Mouse (Mus musculus) myocyte (in vitro differentiated cells): Measurements from ENCODE around the gene Dock2. TPM values are rescaled to one million over a fixed set of nuclear protein-coding genes. Genes with fewer than 3 reads are reported as not detected.

ENCODE experiments used
- H3K27me3 ChIP-seq: one replicate; pipeline ENCODE4 v1.6.1; 2011; ENCODE audit not compliant: control insufficient read depth, insufficient read depth, insufficient read length
- H3K36me3 ChIP-seq: one replicate; pipeline ENCODE4 v1.6.1; 2011; ENCODE audit not compliant: control insufficient read depth, insufficient read depth
- H3K4me2 ChIP-seq: one replicate; pipeline ENCODE4 v1.6.1; 2011; ENCODE audit warnings: low read depth, control low read depth
- H3K4me3 ChIP-seq: one replicate; pipeline ENCODE4 v1.5.1; 2011; ENCODE audit warnings: mild to moderate bottlenecking, control low read depth, moderate library complexity
- H3K79me2 ChIP-seq: one replicate; pipeline ENCODE4 v1.6.1; 2011; ENCODE audit not compliant: control insufficient read depth, insufficient read depth
- H3ac ChIP-seq: one replicate; pipeline ENCODE4 v1.6.1; 2011; ENCODE audit not compliant: control insufficient read depth, insufficient read length
- CEBPB ChIP-seq: IDR thresholded peaks from 2 replicates; pipeline ENCODE4 v1.6.1; 2011; ENCODE audit warnings: mild to moderate bottlenecking, moderate library complexity; ENCODE audit not compliant: poor library complexity, insufficient read depth, severe bottlenecking
- E2F4 ChIP-seq: IDR thresholded peaks from one replicate; pipeline ENCODE4 v1.6.1; 2011; ENCODE audit warnings: mild to moderate bottlenecking, control low read depth, moderate library complexity; ENCODE audit not compliant: insufficient read depth
- MAX ChIP-seq: IDR thresholded peaks from one replicate; pipeline ENCODE4 v1.6.1; 2011; ENCODE audit warnings: low read depth, mild to moderate bottlenecking, control low read depth
- MYOD1 ChIP-seq, 3 experiments: IDR thresholded peaks; one replicate each; pipeline ENCODE4 v1.6.1; 2011; ENCODE audit warnings: control low read depth in 2 of 3, low read depth in 2 of 3, mild to moderate bottlenecking in 2 of 3, moderate library complexity in 1 of 3; ENCODE audit not compliant: insufficient read length in 2 of 3, control insufficient read depth in 1 of 3
- MYOG ChIP-seq, 3 experiments: IDR thresholded peaks; one replicate each; pipeline ENCODE4 v1.6.1; 2011; ENCODE audit warnings: control low read depth in 2 of 3, low read depth in 2 of 3, mild to moderate bottlenecking in 2 of 3; ENCODE audit not compliant: insufficient read length in 2 of 3, control insufficient read depth in 1 of 3, insufficient read depth in 1 of 3
- POLR2A ChIP-seq: IDR thresholded peaks from one replicate; pipeline ENCODE4 v1.6.1; 2011; ENCODE audit warnings: low read depth, mild to moderate bottlenecking, control low read depth, moderate library complexity; ENCODE audit not compliant: insufficient read length
- POLR2AphosphoS2 ChIP-seq: IDR thresholded peaks from one replicate; pipeline ENCODE4 v1.6.1; 2011; ENCODE audit warnings: low read depth, control low read depth; ENCODE audit not compliant: insufficient read length
- REST ChIP-seq: IDR thresholded peaks from one replicate; pipeline ENCODE4 v1.6.1; 2011; ENCODE audit warnings: mild to moderate bottlenecking, control low read depth, moderate library complexity; ENCODE audit not compliant: insufficient read depth, insufficient read length
- SRF ChIP-seq: IDR thresholded peaks from one replicate; pipeline ENCODE4 v1.6.1; 2011; ENCODE audit warnings: low read depth; ENCODE audit not compliant: control insufficient read depth, insufficient read length
- TCF12 ChIP-seq: IDR thresholded peaks from one replicate; pipeline ENCODE4 v1.6.1; 2011; ENCODE audit warnings: mild to moderate bottlenecking, control low read depth; ENCODE audit not compliant: poor library complexity, insufficient read depth, severe bottlenecking
- TCF3 ChIP-seq: IDR thresholded peaks from one replicate; pipeline ENCODE4 v1.6.1; 2011; ENCODE audit warnings: low read depth, control low read depth; ENCODE audit not compliant: insufficient read length
- USF1 ChIP-seq: IDR thresholded peaks from one replicate; pipeline ENCODE4 v1.6.1; 2011; ENCODE audit warnings: low read depth, mild to moderate bottlenecking, control low read depth, moderate library complexity
- polyA plus RNA-seq: library from polyadenylated mRNA; unstranded; fragments of >200 nt; fragmentation: generic; extraction: Trizol; gene quantifications from one replicate; pipeline ENCODE4 v1.2.1, GENCODE M21; 2012; ENCODE audit warnings: missing spikeins

Dock2 gene
- polyA plus RNA-seq, 1 experiment: not detected

GRCm38 (mm10) chr11:34492223-34492622 is 291.5 kb downstream of the Dock2 start:
- TF ChIP-seq CEBPB: no peak
- no peak for TF ChIP-seq USF1
- no peak for TF ChIP-seq MYOD1 (IDR thresholded peaks at IDR 0.05; ENCODE audit: control insufficient read depth in 1 of 3, insufficient read length in 2 of 3, low read depth in 2 of 3)
- no peak for TF ChIP-seq MYOG (IDR thresholded peaks at IDR 0.05; ENCODE audit: control insufficient read depth in 1 of 3, insufficient read depth in 1 of 3, insufficient read length in 2 of 3, low read depth in 2 of 3)
- TF ChIP-seq TCF3: no peak
- H3K79me2 ChIP-seq: no peaks in the 10 kb centered on the region

DNA sequence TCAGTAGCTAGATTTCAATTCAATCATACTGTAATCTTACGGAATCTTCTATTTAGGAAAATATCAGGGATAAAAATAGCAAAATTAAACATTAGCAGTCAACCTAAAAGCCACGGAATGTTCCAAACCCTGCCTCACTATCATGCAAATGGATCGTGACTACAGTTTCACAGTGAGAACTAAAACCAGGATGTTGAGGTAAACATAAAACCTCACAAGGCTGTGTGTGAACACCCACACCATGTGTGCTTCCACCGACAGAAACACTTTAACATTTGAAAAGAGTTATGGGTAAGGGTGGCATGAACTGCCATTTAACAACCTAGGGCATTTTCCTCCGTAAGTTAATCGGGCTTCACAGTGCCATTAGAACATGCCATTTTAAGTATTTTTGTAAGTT is 294.1 kb downstream of the Dock2 start:
- Histone ChIP-seq H3K4me3 (no peak overlapping the region), H3K79me2 (no peaks in the 10 kb centered on the region), H3K4me2 (no peak overlapping the region), H3ac (no peak overlapping the region), H3K36me3 (no peaks in the 10 kb centered on the region), H3K27me3 (no peaks in the 10 kb centered on the region)
- no peak for TF ChIP-seq TCF12

More at GRCm38 (mm10) chr11:34492223-34492622, 291.5 kb downstream of the Dock2 start:
- Histone ChIP-seq H3ac (no peak overlapping the region), H3K4me3 (no peak overlapping the region), H3K36me3 (no peaks in the 10 kb centered on the region), H3K27me3 (no peaks in the 10 kb centered on the region), H3K4me2 (no peak overlapping the region)

DNA sequence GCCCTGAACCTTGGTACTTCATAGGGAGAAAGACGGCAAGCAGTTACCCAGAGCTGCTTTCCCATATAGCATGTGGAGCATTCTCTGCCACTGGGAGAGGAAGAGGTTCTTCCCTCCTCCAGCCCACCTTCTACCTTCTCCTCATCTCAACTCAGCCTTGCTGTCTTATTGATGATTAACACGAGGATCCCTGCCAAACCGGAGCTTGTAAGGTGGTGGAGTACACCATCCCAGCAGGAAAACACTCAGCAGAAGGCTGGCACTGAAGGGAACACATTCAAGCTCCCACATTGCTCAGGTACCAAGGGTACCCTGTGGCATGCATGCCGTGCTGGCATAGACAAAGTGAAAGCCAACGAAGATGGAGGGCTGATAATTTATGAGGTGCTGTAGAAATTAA is 304.4 kb downstream of the Dock2 start:
- H3K79me2 ChIP-seq: no peaks in the 10 kb centered on the region
- H3K4me3 ChIP-seq: no peak overlapping the region
- no peak overlapping the region for H3K4me2 ChIP-seq
- no peaks in the 10 kb centered on the region for H3K27me3 ChIP-seq
- TF ChIP-seq MYOD1 (IDR thresholded peaks at IDR 0.05; ENCODE audit: control insufficient read depth in 1 of 3, insufficient read length in 2 of 3, low read depth in 2 of 3): no peak
- TF ChIP-seq REST: no peak
- no peak for TF ChIP-seq TCF12
- no peak for TF ChIP-seq TCF3
- TF ChIP-seq USF1: no peak
- TF ChIP-seq MAX: no peak
- no peak for TF ChIP-seq SRF
- TF ChIP-seq E2F4: no peak
- TF ChIP-seq POLR2A: no peak
- no peak for TF ChIP-seq MYOG (IDR thresholded peaks at IDR 0.05; ENCODE audit: control insufficient read depth in 1 of 3, insufficient read depth in 1 of 3, insufficient read length in 2 of 3, low read depth in 2 of 3)
- TF ChIP-seq CEBPB: no peak
- TF ChIP-seq POLR2AphosphoS2: no peak
- H3ac ChIP-seq: no peak overlapping the region
- no peaks in the 10 kb centered on the region for H3K36me3 ChIP-seq

DNA sequence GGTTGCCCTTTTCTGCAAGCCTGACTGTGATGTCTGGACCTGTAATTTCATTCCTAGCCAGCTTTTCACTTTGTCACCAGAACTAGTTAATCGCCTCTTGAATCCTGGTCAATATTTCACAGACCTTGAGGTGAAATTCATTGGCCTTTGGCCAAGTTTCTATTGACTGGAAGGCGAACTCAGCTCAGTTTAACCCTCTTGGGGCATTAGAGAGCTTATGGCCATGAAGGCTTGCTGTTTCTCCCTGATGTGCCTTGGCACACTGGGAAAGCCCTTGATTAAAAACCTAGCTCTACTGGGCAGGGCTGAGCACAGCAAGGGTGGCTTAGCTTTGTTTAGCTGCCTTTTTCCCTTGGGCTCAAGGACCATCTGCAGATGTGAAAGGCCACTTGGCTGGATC is 313.9 kb downstream of the Dock2 start:
- TF ChIP-seq E2F4: no peak
- no peak for TF ChIP-seq POLR2AphosphoS2
- TF ChIP-seq POLR2A: no peak
- TF ChIP-seq TCF12: no peak
- no peak for TF ChIP-seq TCF3
- H3K4me2 ChIP-seq: no peak overlapping the region
- H3K36me3 ChIP-seq: no peaks in the 10 kb centered on the region
- no peaks in the 10 kb centered on the region for H3K27me3 ChIP-seq
- no peak overlapping the region for H3ac ChIP-seq
- no peaks in the 10 kb centered on the region for H3K79me2 ChIP-seq
- H3K4me3 ChIP-seq: no peak overlapping the region

DNA sequence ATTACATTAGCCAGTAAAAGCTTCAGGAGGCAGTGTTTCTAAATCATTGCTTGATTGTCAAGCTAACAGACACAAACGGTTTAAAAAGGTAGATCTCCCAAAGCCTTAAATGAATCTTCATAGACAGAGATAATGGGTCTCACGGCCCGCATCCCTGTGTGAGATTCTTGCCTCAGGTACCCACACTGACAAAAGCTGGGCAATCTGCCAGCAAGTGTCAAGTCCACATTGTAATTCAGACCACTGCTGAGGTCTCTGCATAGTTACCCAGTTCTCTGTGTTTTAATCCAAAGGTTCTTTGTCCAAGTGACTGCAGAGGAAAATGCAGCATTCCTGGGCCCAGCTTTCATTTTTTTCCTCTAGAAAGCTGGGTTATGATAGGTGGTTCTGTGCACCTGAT is 315.1 kb downstream of the Dock2 start:
- Histone ChIP-seq H3K36me3 (no peaks in the 10 kb centered on the region), H3K79me2 (no peaks in the 10 kb centered on the region), H3K4me2 (no peak overlapping the region), H3K27me3 (no peaks in the 10 kb centered on the region), H3ac (no peak overlapping the region), H3K4me3 (no peak overlapping the region)
- no peak for TF ChIP-seq MAX
- TF ChIP-seq USF1: no peak
- TF ChIP-seq POLR2AphosphoS2: no peak
- no peak for TF ChIP-seq REST
- TF ChIP-seq CEBPB: no peak
- TF ChIP-seq E2F4: no peak
- TF ChIP-seq MYOG (IDR thresholded peaks at IDR 0.05; ENCODE audit: control insufficient read depth in 1 of 3, insufficient read depth in 1 of 3, insufficient read length in 2 of 3, low read depth in 2 of 3): no peak
- TF ChIP-seq POLR2A: no peak
- no peak for TF ChIP-seq MYOD1 (IDR thresholded peaks at IDR 0.05; ENCODE audit: control insufficient read depth in 1 of 3, insufficient read length in 2 of 3, low read depth in 2 of 3)
- no peak for TF ChIP-seq TCF12
- no peak for TF ChIP-seq TCF3
- TF ChIP-seq SRF: no peak
